In genomic region chr16:9509666-9510065, GRCm38 (mm10) we compare ENCODE assay signal across 17 mouse cellular contexts.
"Had no signal": no experiment of that assay in that cellular context is flagged by ENCODE, and none has a peak within 500 bp of the region (broad histone marks: within the 10 kb centered on the region; RNA-seq: fewer than 3 reads in every experiment).

No protein-coding gene starts in this region.

- DNase-seq: kidney, adult 8-10 months; kidney, postnatal 25 days; lung, embryonic 14.5 days; lung, postnatal 10 days; retina, postnatal 1 day; right cerebral cortex, postnatal 4 days; spleen, adult 18-20 months; thymus, adult 2 months; thymus, postnatal 36 days had no signal

- H3K9me3 ChIP-seq: limb, embryonic 10.5 days; liver, embryonic 15.5 days; midbrain, embryonic 15.5 days; neural tube, embryonic 12.5 days had no signal

- H3K4me1 ChIP-seq: limb, embryonic 10.5 days; liver, embryonic 15.5 days; megakaryocyte, embryonic 14.5 days; midbrain, embryonic 15.5 days; neural tube, embryonic 12.5 days had no signal

- ATAC-seq: midbrain, embryonic 15.5 days had no signal

- H3K9ac ChIP-seq: liver, embryonic 15.5 days; lung, embryonic 14.5 days; midbrain, embryonic 15.5 days; neural tube, embryonic 12.5 days had no signal

- H3K27me3 ChIP-seq: liver, embryonic 15.5 days; megakaryocyte, embryonic 14.5 days; midbrain, embryonic 15.5 days; neural tube, embryonic 12.5 days had no signal

- H3K4me2 ChIP-seq: liver, embryonic 11.5 days; liver, embryonic 15.5 days; lung, embryonic 14.5 days; midbrain, embryonic 11.5 days; midbrain, embryonic 15.5 days; neural tube, embryonic 12.5 days had no signal

- H3K27ac ChIP-seq: limb, embryonic 10.5 days; liver, embryonic 15.5 days; macrophage; midbrain, embryonic 15.5 days; neural tube, embryonic 12.5 days had no signal

- H3K4me3 ChIP-seq: limb, embryonic 10.5 days; liver, embryonic 15.5 days; megakaryocyte, embryonic 14.5 days; midbrain, embryonic 15.5 days; neural tube, embryonic 12.5 days had no signal

- H3K36me3 ChIP-seq: limb, embryonic 10.5 days; liver, embryonic 15.5 days; midbrain, embryonic 15.5 days; neural tube, embryonic 12.5 days had no signal
